Mouse (Mus musculus) thymus, postnatal 10 days (tissue): ENCODE results near the gene Acox2.
A peak's percentile ranks its signal among the peaks of the same experiment; 100 is the strongest.

Experiments
- DNase-seq, 2 experiments: peaks; one replicate each; pipeline ENCODE4 v3.0.0; 2021; ENCODE audit warnings: low spot score in 2 of 2

The Acox2 gene

GRCm38 (mm10) chr14:8213803-8214224 lies 45.3 kb downstream of the Acox2 start, which contains the start of gene Kctd6:
Gene Kctd6, plus strand, starts transcription at chr14:8214140.
- peak; percentile 95 to 99 for DNase-seq

GRCm38 (mm10) chr14:8212996-8213395 lies 46.2 kb downstream of the Acox2 start:
- DNase-seq: no peak

GRCm38 (mm10) chr14:8209896-8210295 lies 49.3 kb downstream of the Acox2 start:
- no peak for DNase-seq

- DNase-seq: no peak
Observed at GRCm38 (mm10) chr14:8208876-8209275, 50.3 kb downstream of the Acox2 start.

- DNase-seq: no peak
Observed at GRCm38 (mm10) chr14:8207543-8207942, 51.6 kb downstream of the Acox2 start.

GRCm38 (mm10) chr14:8207105-8207504 lies 52.0 kb downstream of the Acox2 start:
- DNase-seq: no peak

- DNase-seq: no peak
Observed at GRCm38 (mm10) chr14:8206179-8206910, 52.8 kb downstream of the Acox2 start.

- DNase-seq: no peak
Observed at GRCm38 (mm10) chr14:8201715-8202114, 57.4 kb downstream of the Acox2 start.

- no peak for DNase-seq
Observed at GRCm38 (mm10) chr14:8200769-8201168, 58.4 kb downstream of the Acox2 start.

GRCm38 (mm10) chr14:8192727-8193126 lies 66.4 kb downstream of the Acox2 start:
- DNase-seq: no peak

GRCm38 (mm10) chr14:8191331-8191965 lies 67.7 kb downstream of the Acox2 start:
- no peak for DNase-seq

- no peak for DNase-seq
Observed at GRCm38 (mm10) chr14:8190556-8190955, 68.6 kb downstream of the Acox2 start.

GRCm38 (mm10) chr14:8186278-8187045 lies 72.7 kb downstream of the Acox2 start:
- no peak for DNase-seq

GRCm38 (mm10) chr14:8183330-8183729 lies 75.8 kb downstream of the Acox2 start:
- DNase-seq: peak in 1 of 2 experiments; percentile 12

GRCm38 (mm10) chr14:8180371-8181035 lies 78.7 kb downstream of the Acox2 start:
- DNase-seq: no peak

- DNase-seq: no peak
Observed at GRCm38 (mm10) chr14:8176251-8176650, 82.9 kb downstream of the Acox2 start.
